Mouse (Mus musculus): ENCODE data around the gene Siah1a.

Siah1a gene

DNA sequence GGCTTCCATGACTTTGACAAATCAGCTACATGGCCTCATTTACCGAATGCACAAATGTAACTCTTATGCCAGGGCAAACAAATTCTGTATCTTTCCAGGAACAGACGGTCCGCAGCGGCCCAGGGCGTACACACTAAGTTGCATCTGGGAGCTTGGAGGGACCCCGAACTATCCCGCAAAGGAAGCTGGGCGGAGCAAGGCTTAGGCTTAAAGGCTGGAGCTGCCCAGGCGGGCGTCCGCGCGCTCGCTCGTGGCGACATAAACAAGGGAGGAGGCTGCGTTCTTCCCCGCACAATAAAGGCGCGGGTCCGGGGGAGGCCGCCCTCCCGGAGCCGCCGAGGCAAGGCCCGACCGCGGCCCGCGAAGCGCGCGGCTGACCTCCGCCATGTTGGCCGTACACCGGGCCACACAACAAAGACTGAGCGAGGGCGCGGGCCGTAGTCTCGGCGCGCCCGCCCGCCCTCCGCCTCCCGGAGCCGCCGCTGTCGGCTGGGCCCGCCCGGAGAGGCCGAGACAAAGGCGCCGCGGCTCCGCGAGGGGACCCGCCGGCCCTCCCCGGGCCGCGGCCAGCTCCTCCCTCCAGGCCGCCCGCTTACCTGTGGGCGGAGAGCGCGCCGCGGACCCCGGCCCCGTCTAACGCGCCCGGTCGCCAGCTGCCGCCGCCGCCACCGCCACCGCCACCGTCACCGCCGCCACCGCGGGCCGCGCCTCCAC lies at the start of gene Siah1a, which contains the start of gene Gm10638:
Gene Siah1a, minus strand, starts transcription at position 714 of the 714 bp plus-strand sequence.
Gene Gm10638, plus strand, starts transcription at position 479 of the 714 bp plus-strand sequence.
- peak; percentile 42 for DNase-seq (ENCODE audit: extremely low spot score, low read depth, low spot score)

GRCm38 (mm10) chr8:86794716-86795115 lies 49.0 kb upstream of the Siah1a start:
- no peak for DNase-seq (ENCODE audit: extremely low spot score, low read depth, low spot score)

DNA sequence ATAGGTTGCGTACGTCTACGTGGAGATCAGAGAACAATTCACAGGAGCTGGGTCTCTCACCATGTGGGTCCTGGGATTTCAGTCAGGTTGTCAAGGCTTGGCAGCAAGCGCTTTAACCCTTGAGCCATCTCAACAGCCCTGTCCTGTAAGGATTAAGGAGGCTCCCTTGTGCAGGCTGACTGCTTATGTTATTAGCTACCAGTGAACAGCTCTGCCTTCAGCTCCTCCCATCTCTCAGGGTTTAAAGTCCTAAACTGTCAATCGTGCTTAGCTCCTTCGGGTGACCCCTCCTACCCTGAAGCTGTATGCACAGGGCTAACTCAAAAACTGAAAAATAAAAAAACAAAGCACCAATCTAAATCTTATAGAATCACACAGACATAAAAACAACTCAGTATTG lies 45.8 kb upstream of the Siah1a start:
- no peak for DNase-seq (ENCODE audit: extremely low spot score, low read depth, low spot score)

- no peak for DNase-seq (ENCODE audit: extremely low spot score, low read depth, low spot score)
These were observed 43.8 kb upstream of the Siah1a start for GRCm38 (mm10) chr8:86789576-86789975.

DNA sequence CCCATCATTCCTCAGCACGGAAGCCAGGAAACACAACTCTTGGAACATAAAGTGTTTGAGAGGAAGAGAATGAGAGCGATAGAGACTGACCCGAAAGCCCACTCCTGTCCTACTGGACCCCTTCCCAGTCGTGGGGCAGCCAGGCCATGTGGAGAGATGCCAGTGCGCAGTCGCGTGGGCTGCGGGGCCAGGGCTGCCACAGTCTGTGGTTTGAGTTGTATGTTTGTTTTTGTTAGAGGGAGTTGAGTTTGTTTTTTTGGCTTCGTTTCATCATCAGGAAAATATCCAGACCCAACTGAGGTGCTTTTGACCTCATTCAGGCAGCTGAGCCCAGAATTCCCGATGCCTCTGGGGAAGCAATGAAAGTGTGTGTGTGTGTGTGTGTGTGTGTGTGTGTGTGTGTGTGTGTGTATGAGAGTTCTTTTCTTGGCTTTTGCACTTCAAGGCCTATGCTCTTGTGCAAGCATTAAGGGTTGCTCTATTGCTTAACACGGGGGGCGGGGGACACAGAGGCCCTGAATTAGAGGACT lies 42.2 kb upstream of the Siah1a start:
- DNase-seq (ENCODE audit: extremely low spot score, low read depth, low spot score): no peak

DNA sequence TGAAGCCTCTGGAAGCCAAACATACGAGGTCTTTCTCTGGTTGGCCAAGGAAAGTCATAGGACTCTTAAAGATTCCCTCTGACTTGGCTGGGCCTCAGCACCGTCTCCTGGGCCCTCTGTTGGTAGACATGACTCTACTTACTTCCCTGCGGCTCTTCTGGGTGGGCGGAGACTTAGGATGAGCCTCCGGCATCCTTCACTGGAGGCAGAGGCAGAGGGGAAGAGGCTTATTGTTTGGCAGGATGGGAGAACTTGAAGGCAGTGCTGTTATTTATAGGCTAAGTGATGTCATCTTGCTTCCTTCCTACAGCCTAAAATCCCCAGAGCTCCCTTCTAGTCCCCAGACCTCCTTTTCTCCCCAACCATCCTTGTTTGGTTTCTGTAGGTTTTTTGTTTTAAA lies 40.8 kb upstream of the Siah1a start:
- DNase-seq (ENCODE audit: extremely low spot score, low read depth, low spot score): no peak

DNA sequence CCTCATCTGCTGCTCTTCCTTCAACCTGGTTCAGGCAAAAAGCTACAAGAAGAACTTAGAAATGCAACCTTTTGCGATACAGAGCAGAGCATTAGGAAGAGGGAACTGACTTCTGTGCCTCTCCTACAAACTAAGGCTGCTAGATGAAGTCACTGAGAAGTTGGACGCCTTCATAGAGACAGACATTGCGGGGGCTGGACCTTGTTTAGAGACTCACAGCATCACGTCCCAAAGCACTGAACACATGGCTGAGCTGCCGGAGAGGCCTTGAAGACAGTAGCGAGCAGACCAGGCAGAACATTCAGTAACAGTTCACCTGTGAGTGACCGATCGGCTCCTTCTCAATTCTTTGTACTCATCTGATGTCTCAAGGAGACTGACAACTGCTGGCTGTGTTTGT lies 35.4 kb upstream of the Siah1a start:
- DNase-seq (ENCODE audit: extremely low spot score, low read depth, low spot score): no peak

DNA sequence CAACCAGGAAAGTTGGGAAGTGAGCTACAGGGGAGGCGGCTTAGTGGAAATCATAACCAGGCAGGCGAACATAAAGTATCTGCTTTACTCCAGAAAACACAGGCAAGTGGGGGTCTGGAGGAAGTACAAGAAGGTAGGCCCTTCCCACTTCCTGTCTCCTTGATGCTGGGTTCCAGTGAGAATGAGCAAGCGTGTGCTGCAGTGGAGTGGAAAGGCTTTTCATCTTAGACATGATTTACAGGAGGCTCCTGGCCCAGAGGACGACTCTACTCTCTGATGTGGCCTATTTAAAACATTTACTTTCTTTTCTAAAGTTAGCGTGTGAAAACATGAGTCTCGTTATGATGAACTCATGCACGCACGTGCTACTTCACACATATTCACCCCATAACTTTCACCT lies 33.5 kb upstream of the Siah1a start:
- DNase-seq (ENCODE audit: extremely low spot score, low read depth, low spot score): no peak

DNA sequence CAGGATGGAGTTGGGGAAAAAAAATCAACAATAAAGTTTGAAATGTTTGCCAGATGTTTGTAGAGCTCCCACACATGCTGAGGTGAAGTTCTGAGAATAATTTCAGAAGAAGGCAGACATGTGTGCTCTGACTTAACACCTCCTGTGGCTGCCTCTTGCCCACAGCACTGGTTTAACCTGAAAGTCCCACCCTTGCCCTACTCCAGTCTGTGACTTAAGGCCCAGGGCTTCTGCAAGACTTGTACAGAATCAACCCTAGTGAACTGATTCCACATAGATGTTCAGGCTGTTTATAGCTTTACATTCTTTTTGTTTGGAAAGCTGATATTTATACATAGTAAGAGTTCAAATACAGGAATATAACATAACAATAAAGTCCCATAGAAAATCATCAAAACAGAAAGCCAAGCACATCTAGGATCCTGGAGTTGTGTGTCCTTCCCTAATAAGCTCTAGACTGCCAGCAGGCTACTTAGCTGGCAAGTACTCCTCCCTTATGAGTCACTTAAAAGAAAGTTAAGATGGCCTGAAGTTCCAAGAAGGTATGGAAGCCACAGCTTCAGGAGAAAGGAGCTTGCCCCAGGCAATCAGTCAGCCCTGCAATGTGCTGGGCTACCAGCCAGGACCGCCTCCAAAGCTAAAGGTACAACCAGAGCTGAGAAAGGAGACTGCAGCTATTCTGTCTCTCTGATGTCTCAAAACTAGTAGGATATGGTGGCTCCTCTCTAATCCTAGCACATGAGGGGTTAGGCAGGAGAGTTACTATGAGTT lies 24.4 kb upstream of the Siah1a start:
- no peak for DNase-seq (ENCODE audit: extremely low spot score, low read depth, low spot score)

- DNase-seq (ENCODE audit: extremely low spot score, low read depth, low spot score): no peak
These were observed 22.8 kb upstream of the Siah1a start for GRCm38 (mm10) chr8:86768499-86768898.

- no peak for DNase-seq (ENCODE audit: extremely low spot score, low read depth, low spot score)
These were observed 20.9 kb upstream of the Siah1a start for GRCm38 (mm10) chr8:86766548-86767211.

GRCm38 (mm10) chr8:86765669-86766068 lies 19.9 kb upstream of the Siah1a start:
- DNase-seq (ENCODE audit: extremely low spot score, low read depth, low spot score): no peak

GRCm38 (mm10) chr8:86765155-86765554 lies 19.4 kb upstream of the Siah1a start:
- DNase-seq (ENCODE audit: extremely low spot score, low read depth, low spot score): no peak

- DNase-seq (ENCODE audit: extremely low spot score, low read depth, low spot score): no peak
These were observed 17.1 kb upstream of the Siah1a start for GRCm38 (mm10) chr8:86762806-86763205.

DNA sequence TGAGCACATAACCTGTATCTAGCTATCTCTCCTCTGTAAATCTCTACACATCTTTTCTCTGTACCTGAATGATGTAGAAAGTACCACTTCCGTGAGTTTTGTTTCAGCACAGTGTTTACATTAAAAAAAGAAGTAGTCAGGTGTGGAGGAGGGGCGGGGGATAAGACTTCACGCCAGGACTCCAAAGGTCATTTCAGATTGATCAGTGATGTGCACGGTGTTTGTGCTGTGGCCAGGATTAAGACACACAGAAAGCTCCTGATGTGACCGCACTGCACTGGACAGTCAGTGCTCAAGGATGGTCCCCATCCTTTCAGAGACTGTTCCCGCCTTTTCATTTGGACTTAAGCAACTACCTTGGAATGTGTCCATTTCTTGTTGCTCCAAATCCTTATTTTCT lies 15.0 kb upstream of the Siah1a start:
- no peak for DNase-seq (ENCODE audit: extremely low spot score, low read depth, low spot score)

- no peak for DNase-seq (ENCODE audit: extremely low spot score, low read depth, low spot score)
These were observed 13.4 kb upstream of the Siah1a start for GRCm38 (mm10) chr8:86759090-86759491.

DNA sequence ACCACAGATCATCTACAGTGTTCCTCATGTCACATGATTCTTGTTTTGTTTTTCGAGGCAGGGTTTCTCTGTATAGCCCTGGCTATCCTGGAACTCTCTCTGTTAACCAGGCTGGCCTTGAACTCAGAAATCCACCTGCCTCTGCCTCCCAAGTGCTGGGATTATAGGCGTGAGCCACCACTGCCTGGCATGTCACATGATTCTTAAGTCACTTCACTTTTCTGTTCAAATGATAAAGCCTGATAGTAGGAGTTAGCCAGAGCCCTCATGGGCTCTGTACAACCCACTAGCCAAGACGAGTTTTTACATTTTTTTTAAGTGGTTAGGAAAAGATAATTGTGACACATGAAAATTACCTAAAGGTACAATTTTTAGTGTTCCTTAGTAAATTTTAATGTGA lies 12.9 kb upstream of the Siah1a start:
- no peak for DNase-seq (ENCODE audit: extremely low spot score, low read depth, low spot score)

GRCm38 (mm10) chr8:86756948-86757733 lies 11.4 kb upstream of the Siah1a start:
- no peak for DNase-seq (ENCODE audit: extremely low spot score, low read depth, low spot score)

DNA sequence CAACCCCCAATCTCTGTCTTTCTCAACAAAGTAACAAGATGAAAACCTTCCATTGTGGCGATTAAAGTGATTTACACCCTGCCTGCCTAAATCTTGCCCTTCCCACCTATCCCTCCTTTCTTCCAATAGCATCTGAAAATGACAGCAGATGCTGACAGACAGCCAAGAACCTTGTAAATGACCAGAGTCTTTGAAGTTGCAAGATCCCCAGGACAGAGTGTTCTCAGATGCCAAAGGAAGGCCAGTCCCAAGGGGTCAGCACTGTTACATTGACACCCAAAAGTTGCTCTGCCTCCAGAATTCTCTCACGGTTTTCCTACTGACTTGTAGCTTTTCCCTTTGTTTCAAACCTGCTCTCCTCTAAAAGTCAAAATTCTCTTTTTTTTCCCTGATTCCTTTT lies 4.1 kb upstream of the Siah1a start:
- DNase-seq (ENCODE audit: extremely low spot score, low read depth, low spot score): no peak

DNA sequence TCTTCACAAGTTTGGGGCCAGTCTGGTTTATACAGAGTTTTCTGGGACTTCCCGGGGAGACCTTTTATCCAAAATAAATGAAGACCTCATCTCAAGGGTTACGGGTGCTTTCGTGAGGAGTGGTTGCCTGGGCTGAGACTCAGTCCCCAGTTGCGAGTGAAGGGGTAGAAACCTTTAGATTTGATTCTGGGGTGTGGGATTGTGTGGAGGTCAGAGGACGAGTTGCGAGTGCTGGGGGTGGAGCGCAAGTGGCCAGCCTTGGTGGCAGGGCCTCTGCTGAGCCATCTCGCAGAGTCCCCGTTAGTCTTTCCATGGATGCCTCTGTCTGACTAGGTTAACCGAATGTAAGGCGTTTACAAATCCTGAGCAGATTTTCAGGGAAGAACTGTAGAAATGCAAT lies 777 bp upstream of the Siah1a start:
- no peak for DNase-seq (ENCODE audit: extremely low spot score, low read depth, low spot score)

GRCm38 (mm10) chr8:86745935-86746441 lies 254 bp upstream of the Siah1a start:
- DNase-seq (ENCODE audit: extremely low spot score, low read depth, low spot score): peak; percentile 28
